ENCODE assay signal across 8 mouse cellular contexts in the genomic region with DNA sequence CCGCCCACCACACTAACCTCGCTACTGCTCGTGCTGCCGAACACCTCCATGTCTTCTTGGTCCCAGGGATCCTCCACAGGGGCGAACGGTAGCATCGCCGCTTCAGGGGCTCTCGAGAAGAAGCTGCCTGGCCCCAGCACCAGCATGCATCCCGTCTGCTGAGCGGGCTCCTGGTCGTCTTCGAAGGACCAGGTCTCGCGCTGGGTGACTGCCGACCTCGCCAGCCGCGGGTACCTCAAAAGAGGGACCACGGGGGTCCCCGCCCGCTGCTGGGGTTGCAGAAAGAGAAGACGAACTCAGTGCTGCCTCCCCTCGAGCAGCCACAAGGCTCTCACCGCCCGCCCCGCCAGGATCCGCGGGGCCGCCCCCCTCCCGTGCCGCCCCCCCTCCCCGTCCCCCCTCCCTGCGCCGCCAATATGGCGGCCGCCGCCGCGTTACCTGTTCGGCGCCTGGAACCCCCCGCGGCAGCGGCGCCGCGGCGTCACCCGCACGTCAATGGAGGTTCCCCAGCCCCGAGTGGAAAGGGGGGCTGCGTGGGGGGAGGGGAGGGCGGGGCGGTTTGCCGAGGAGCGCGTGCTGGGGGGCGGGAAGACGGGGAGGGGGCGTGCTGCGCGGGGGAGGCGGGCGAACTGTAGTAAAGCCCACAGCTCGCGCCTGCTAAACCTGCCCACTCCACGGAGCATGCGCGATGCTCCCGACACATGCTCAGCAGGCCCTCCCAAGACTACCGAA.
DNase-seq lines count a peak whose midpoint lies in the region; ATAC-seq and TF ChIP-seq lines count a peak whose summit lies in the region.

No protein-coding gene starts in this region.

- H3K4me3 ChIP-seq in forebrain, embryonic 13.5 days, result peak overlapping the region; percentile 63
- H3K4me3 ChIP-seq in hindbrain, embryonic 13.5 days, result peak overlapping the region; percentile 60

- peak; percentile 60 for ATAC-seq in Patski
- peak; percentile 97 for ATAC-seq in forebrain, embryonic 13.5 days
- peak; percentile 97 for ATAC-seq in hindbrain, embryonic 13.5 days (ENCODE audit: low FRiP score)
- ATAC-seq in inflammation-experienced regulatory T-cells, adult 6 months, result no peak

- POLR2A ChIA-PET in Patski (lab: Charles Lee), result no interaction called here

- H3K9ac ChIP-seq in forebrain, embryonic 13.5 days, result peak overlapping the region; percentile 73
- H3K9ac ChIP-seq in hindbrain, embryonic 13.5 days, result peak overlapping the region; percentile 75

- H3K4me1 ChIP-seq in forebrain, embryonic 13.5 days, result no peaks in the 10 kb centered on the region
- H3K4me1 ChIP-seq in hindbrain, embryonic 13.5 days (replicated peaks), result no peaks in the 10 kb centered on the region

- peak overlapping the region; percentile 57 for H3K4me2 ChIP-seq in forebrain, embryonic 13.5 days
- H3K4me2 ChIP-seq in hindbrain, embryonic 13.5 days, result peak overlapping the region; percentile 58

- no peaks in the 10 kb centered on the region for H3K36me3 ChIP-seq in forebrain, embryonic 13.5 days (ENCODE audit: poor library complexity, severe bottlenecking)
- H3K36me3 ChIP-seq in hindbrain, embryonic 13.5 days, result no peaks in the 10 kb centered on the region

- in situ Hi-C loops in Patski (cut with MboI; ENCODE audit: low pct_unique_long_range_greater_than_20kb), result no loop called here

- peak overlapping the region; percentile 74 for H3K27ac ChIP-seq in forebrain, embryonic 13.5 days
- H3K27ac ChIP-seq in hindbrain, embryonic 13.5 days, result peak overlapping the region; percentile 85

- peaks cover 40% of the 10 kb centered on the region for H3K27me3 ChIP-seq in Patski
- no peaks in the 10 kb centered on the region for H3K27me3 ChIP-seq in forebrain, embryonic 13.5 days
- H3K27me3 ChIP-seq in hindbrain, embryonic 13.5 days, result no peaks in the 10 kb centered on the region

- DNase-seq in Patski (ENCODE audit: low read depth, low spot score), result no peak
- DNase-seq in c-Kit-positive CD71-positive TER-119-positive erythroid progenitor cells, embryonic 14.5 days (ENCODE audit: low spot score), result peak; percentile 26
- DNase-seq in left cerebral cortex, adult 18-20 months (ENCODE audit: low spot score in 2 of 2), result peak; percentile 26 to 44
- peak; percentile 42 for DNase-seq in lung, postnatal 36 days
- DNase-seq in right cerebral cortex, postnatal 10 days (ENCODE audit: low spot score in 2 of 2), result peak; percentile 77

- TF ChIP-seq CTCF in Patski (IDR thresholded peaks at IDR 0.05), result no peak

- 22% methylated on average over 25 of the region's 72 CpGs for WGBS in forebrain, embryonic 13.5 days
- WGBS in hindbrain, embryonic 13.5 days, result 20% methylated on average over 26 of the region's 72 CpGs

- CTCF ChIA-PET in Patski (lab: Charles Lee), result no interaction called here

- H3K9me3 ChIP-seq in forebrain, embryonic 13.5 days (replicated peaks), result no peaks in the 10 kb centered on the region
- no peaks in the 10 kb centered on the region for H3K9me3 ChIP-seq in hindbrain, embryonic 13.5 days
